Mouse (Mus musculus): Measurements from ENCODE around the gene 3830406C13Rik.

DNA sequence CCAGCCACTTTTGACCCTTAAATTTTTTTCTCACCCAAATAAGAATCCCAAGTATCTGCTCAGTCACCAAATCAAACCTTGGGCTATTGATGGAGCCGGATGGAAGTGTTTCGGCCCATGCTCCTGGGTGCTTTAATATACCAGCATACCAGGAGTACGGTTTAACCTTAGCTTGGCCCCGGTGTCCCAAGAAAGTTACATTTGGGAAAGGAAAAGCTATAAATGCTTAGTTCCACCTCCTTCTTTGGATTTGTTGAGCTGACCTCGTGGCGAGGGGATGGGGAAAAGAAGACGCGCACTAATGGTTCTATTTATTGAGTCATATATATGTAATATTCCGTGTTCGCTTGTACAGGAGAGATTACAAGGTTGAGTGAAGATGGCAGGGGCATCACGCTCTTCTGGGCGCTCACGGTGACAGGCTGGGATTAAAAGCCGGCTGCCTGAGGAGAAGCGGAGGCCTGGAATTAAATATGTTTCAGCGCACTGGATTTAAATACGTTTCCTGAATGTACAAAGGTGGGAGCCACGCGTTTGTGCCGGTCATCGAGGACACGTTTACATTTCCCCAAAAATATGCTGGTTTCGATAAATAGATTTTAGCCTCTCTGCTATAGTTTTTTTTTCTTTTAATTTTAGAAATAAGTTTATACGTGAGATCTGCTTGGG, 58.0 kb downstream of the 3830406C13Rik start:
- TF ChIP-seq CTCF (IDR thresholded peaks at IDR 0.05; ENCODE audit: borderline replicate concordance, insufficient read depth, low read depth, low read length) (no peak), POLR2A (IDR thresholded peaks at IDR 0.05; ENCODE audit: borderline replicate concordance, insufficient read depth, low read length) (no peak)
